Mouse (Mus musculus): ENCODE data around the gene Prrc2b.

GRCm38 (mm10) chr2:32216506-32216905 is 65.6 kb downstream of the Prrc2b start:
- TF ChIP-seq CTCF (IDR thresholded peaks at IDR 0.05; ENCODE audit: low read depth): no peak
- TF ChIP-seq EP300 (IDR thresholded peaks at IDR 0.05; ENCODE audit: low read depth): no peak
